Mouse (Mus musculus) G1E-ER4 (cell line): Measurements from ENCODE around the gene Tctex1d2. TPM values are rescaled to one million over a fixed set of nuclear protein-coding genes. Genes with fewer than 3 reads are reported as not detected.

ENCODE experiments used
- GATA1 ChIP-seq: IDR thresholded peaks from one replicate; pipeline ENCODE4 v1.8.0; 2012; ENCODE audit warnings: low read length, inconsistent platforms
- polyA plus RNA-seq: library from polyadenylated mRNA; stranded (reverse); fragments of >175 nt; gene quantifications from 2 replicates; pipeline ENCODE4 v1.2.3, GENCODE M21; 2012

Tctex1d2 gene
- polyA plus RNA-seq, 1 experiment = 0.08 TPM

GRCm38 (mm10) chr16:32453102-32453501 lies 33.6 kb downstream of the Tctex1d2 start:
- TF ChIP-seq GATA1 = no peak

DNA sequence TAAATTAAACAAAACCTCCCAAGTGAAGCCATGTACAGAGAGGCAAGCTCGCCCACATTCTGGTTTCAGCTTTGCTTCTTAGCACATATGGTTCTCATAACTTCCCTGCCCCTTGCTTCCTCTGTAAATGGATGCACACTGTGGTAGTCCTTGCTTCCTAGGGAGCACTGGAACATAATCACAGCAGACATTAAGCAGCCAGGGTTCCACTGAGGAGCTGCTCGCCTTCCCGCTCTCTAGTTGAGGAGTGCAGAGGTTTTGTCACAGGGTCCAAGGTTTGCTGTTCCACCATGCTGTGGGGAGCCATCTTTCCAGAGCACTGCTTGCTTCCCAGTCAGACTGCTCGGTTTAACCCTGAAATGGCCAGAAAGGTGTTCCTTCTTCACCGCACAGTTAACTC lies 35.1 kb downstream of the Tctex1d2 start:
- TF ChIP-seq GATA1 = no peak

DNA sequence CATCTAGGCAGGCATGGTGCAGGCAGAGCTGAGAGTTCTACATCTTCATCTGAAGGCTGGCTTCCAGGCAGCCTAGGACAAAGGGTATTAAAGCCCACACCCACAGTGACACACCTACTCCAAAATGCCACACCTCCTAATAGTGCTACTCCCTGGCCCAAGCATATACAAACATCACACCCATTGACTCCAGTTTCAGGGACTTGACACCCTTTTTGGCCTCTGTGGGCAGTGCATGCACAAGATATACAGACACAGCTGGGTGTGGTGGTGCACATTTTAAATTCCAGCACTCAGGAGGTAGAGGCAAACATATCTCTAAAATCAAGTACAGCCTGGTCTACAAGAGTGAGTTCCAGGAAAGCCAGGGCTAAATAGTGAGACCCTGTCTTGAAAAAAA lies 36.6 kb downstream of the Tctex1d2 start:
- TF ChIP-seq GATA1 = no peak

DNA sequence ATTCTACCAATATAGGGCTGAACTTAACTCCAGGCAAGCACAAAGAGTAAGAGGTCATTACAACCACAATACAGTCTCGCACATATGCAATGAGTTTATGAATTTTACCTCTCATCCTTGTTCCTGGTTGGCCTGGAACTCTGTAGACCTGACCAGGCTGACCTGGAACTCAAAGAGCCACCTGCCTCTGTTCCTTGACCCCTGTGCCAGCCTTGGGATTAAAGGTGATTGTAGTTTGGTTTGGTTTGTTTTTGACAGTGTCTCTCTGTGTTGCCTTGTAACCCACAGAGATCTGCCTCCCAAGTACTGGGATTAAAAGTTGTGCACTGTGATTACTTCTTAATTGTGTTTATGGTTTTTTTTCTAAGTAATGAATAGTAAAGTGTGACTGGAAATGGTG lies 37.3 kb downstream of the Tctex1d2 start:
- TF ChIP-seq GATA1 = no peak

DNA sequence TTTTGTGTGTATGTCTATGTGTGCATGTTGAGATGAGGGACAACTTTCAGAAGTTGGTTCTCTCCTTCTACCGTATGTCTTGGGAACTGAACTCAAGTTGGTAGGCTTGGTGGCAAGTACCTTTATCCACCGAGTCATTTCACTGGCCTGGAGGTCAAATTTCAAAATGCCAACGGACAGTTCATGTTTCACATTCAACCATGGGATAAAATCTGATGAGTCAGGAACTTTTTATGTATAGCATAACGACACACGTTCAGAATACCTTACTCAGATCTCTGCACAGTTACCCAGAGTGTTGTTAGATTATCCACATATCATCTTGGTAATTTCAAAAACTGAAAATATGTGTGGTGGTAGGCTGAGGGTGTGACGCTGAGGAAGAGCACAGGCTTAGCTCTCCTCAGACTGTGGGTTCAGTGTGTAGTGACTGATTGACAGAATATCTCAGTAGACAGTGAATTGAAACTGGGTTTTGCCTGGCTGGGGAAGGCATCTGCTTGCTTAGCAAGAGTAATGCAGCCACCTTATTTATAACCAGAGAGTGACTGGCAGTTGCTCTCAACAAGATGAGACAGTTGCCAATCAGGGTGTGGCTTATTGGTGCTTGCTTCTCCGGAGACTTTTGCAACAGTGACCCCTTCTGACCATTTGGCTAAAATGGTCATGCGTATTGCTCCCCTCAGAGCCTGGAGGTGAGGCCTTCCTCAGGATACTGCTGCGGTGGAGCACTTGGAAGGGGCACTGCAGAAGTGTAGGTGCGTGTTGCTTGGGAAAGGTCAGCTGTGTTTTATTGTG lies 38.3 kb downstream of the Tctex1d2 start:
- TF ChIP-seq GATA1 = no peak

DNA sequence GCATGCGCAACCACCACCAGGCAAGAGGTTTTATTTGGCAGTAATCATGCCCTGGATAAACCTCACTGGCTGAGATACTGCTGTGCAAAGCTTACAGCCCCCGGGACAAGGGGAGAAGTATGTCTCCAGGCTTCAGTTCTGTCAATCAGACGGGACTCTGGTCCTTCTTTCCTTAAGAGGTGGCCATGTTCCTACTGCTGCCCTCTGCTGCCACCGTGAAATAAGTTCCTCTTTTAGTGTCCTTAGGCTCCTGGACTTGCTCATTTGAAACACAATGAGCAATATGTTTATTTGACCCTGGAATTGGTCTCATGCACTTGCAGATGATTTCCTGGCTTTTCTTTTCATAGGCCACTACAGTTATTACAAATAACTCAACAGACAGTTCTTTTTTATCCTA lies 41.0 kb downstream of the Tctex1d2 start:
- TF ChIP-seq GATA1 = no peak

GRCm38 (mm10) chr16:32461713-32462112 lies 42.2 kb downstream of the Tctex1d2 start:
- no peak for TF ChIP-seq GATA1

DNA sequence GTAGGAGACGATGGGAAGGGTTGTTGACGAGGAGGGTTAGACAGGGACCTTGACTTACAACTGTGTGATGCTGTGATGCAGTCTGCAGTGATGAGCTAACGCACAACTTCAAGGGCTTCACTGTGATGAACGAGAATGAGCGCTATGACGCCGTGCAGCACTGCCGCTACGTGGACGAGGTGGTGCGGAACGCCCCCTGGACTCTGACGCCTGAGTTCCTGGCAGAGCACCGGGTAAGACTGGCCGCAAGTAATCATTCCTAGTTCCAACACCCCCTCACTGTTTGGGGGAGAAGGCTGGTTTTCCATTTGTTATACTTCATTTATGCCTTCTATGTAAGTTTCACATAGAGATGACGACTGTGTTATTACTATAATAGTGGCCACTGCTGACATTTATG lies 43.4 kb downstream of the Tctex1d2 start:
- TF ChIP-seq GATA1 = no peak

GRCm38 (mm10) chr16:32463426-32463825 lies 43.9 kb downstream of the Tctex1d2 start:
- no peak for TF ChIP-seq GATA1

GRCm38 (mm10) chr16:32464908-32465307 lies 45.4 kb downstream of the Tctex1d2 start:
- no peak for TF ChIP-seq GATA1

- TF ChIP-seq GATA1 = no peak
Measured at GRCm38 (mm10) chr16:32468488-32468887, 49.0 kb downstream of the Tctex1d2 start.

- TF ChIP-seq GATA1 = no peak
Measured at GRCm38 (mm10) chr16:32469404-32470105, 50.1 kb downstream of the Tctex1d2 start.

GRCm38 (mm10) chr16:32472276-32473015 lies 52.9 kb downstream of the Tctex1d2 start:
- TF ChIP-seq GATA1 = no peak

DNA sequence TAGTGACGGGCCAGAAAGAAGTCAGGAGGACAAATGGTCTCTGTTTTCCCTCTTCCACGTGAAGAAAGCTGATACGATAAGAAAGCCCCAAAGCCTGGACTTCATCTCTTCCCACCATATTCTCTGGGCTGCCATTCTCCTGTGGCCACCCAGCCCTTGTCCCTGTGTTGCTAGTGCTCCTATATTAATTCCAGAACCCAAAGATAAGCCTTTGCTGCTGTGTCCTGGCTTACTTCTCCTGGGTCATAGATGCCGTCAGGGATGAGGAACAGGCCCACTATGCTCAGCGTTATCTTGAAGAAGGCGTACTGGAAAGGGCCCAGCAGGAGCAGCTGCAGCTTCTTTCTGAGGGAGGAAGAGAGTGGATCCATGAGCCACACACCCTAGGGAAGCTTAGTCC lies 57.8 kb downstream of the Tctex1d2 start:
- no peak for TF ChIP-seq GATA1

Other genes starting within 250 kb of the Tctex1d2 start
- gene Bex6, start 239.9 kb upstream of the Tctex1d2 start, polyA plus RNA-seq = not detected in 2 replicates
- 6.3 and 9.0 TPM in 2 replicates for gene Fbxo45, start 172.5 kb upstream of the Tctex1d2 start, polyA plus RNA-seq
- 13.0 and 15.6 TPM in 2 replicates for gene Wdr53, start 172.5 kb upstream of the Tctex1d2 start, polyA plus RNA-seq
- not detected in 2 replicates for gene Smco1, start 148.2 kb upstream of the Tctex1d2 start, polyA plus RNA-seq
- 14.1 and 15.3 TPM in 2 replicates for gene Rnf168, start 142.2 kb upstream of the Tctex1d2 start, polyA plus RNA-seq
- gene Ubxn7, start 87.4 kb upstream of the Tctex1d2 start, polyA plus RNA-seq = 6.1 and 8.3 TPM in 2 replicates
- not detected in 2 replicates for gene Tm4sf19, start 19.2 kb upstream of the Tctex1d2 start, polyA plus RNA-seq
- 50.1 and 64.7 TPM in 2 replicates for gene Pcyt1a, start 11.2 kb downstream of the Tctex1d2 start, polyA plus RNA-seq
- gene Slc51a, start 68.2 kb downstream of the Tctex1d2 start, polyA plus RNA-seq = 0.04 and 0.11 TPM in 2 replicates
- not detected in 2 replicates for gene Zdhhc19, start 76.6 kb downstream of the Tctex1d2 start, polyA plus RNA-seq
- gene Tfrc, start 189.2 kb downstream of the Tctex1d2 start, polyA plus RNA-seq = 6.9 and 18.2 TPM in 2 replicates
- 155 and 164 TPM in 2 replicates for gene Tnk2, start 224.2 kb downstream of the Tctex1d2 start, polyA plus RNA-seq